Mouse (Mus musculus): ENCODE data around the gene Tcf12.

GRCm38 (mm10) chr9:71951926-71952325 is 159.7 kb downstream of the Tcf12 start:
- TF ChIP-seq EP300 (IDR thresholded peaks at IDR 0.05; ENCODE audit: low read depth) (no peak), CTCF (IDR thresholded peaks at IDR 0.05; ENCODE audit: low read depth) (no peak)
